Mouse (Mus musculus) testis, adult 2 months (tissue): ENCODE measurements around the gene Casc3. TPM values are rescaled to one million over a fixed set of nuclear protein-coding genes. Genes with fewer than 3 reads are reported as not detected.

ENCODE experiments used
- H3K27ac ChIP-seq: fragments of 200-500 bp; 2 replicates; pipeline ENCODE4 v1.5.1; 2012; ENCODE audit warnings: low read depth, low read length; ENCODE audit not compliant: control insufficient read depth, insufficient read depth
- H3K27me3 ChIP-seq: fragments of 200-500 bp; 2 replicates; pipeline ENCODE4 v1.6.1; 2012; ENCODE audit warnings: mild to moderate bottlenecking, low read length, moderate library complexity; ENCODE audit not compliant: control insufficient read depth, insufficient read depth
- H3K36me3 ChIP-seq: fragments of 200-500 bp; 2 replicates; pipeline ENCODE4 v1.6.1; 2012; ENCODE audit warnings: mild to moderate bottlenecking, low read length; ENCODE audit not compliant: control insufficient read depth, insufficient read depth
- H3K4me1 ChIP-seq: fragments of 200-500 bp; 2 replicates; pipeline ENCODE4 v1.6.1; 2012; ENCODE audit warnings: low read length; ENCODE audit not compliant: control insufficient read depth, insufficient read depth
- H3K4me3 ChIP-seq: fragments of 200-500 bp; 2 replicates; pipeline ENCODE4 v1.5.1; 2012; ENCODE audit warnings: low read depth, mild to moderate bottlenecking, low read length, moderate library complexity, mixed read lengths; ENCODE audit not compliant: control insufficient read depth
- CTCF ChIP-seq: fragments of 200-500 bp; IDR thresholded peaks from 2 replicates; pipeline ENCODE4 v1.5.1; 2012; ENCODE audit warnings: low read depth, mild to moderate bottlenecking, inconsistent platforms, low read length, moderate library complexity; ENCODE audit not compliant: control insufficient read depth, insufficient read depth, insufficient replicate concordance
- POLR2A ChIP-seq: fragments of 200-500 bp; IDR thresholded peaks from 2 replicates; pipeline ENCODE4 v1.6.1; 2012; ENCODE audit warnings: low read depth, mild to moderate bottlenecking, inconsistent platforms, low read length, moderate library complexity; ENCODE audit not compliant: control insufficient read depth
- polyA plus RNA-seq: library from polyadenylated mRNA; depleted of rRNA; stranded (reverse); fragments of >200 nt; gene quantifications from 2 replicates; pipeline ENCODE4 v1.2.3, GENCODE M21; 2012; rRNA removed

Casc3 gene
- polyA plus RNA-seq, result 22.0 and 24.9 TPM in 2 replicates

DNA sequence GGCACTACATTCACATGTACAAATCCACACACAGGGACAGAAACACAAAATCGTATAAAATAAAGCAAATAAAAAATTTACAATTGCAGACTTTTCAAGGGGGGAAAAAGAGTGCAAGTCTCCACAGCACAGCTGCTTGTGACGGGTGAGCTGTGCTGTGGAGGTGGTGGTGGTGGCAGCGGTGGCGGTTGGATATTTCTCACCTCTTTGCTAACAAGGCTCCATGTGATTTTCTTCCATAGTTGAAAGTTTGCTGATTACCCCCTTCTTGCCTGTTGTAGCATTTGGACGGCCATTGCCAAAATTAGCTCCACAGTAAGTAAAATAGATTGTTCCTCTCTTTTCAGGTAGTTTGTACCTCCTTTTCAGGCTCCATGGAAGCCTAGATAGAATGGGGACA, at the start of gene Casc3:
Casc3 (plus strand) TSS at position 301 of the 400 bp plus-strand sequence.
- TF ChIP-seq CTCF (no peak), POLR2A (no peak)
- Histone ChIP-seq H3K36me3 (peaks cover 3% of the 10 kb centered on the region; the same call in 1 of the 2 replicates), H3K27ac (no peak within 1 kb of the TSS), H3K27me3 (no peaks in the 10 kb centered on the region), H3K4me3 (no peak within 1 kb of the TSS), H3K4me1 (no peaks in the 10 kb centered on the region)

DNA sequence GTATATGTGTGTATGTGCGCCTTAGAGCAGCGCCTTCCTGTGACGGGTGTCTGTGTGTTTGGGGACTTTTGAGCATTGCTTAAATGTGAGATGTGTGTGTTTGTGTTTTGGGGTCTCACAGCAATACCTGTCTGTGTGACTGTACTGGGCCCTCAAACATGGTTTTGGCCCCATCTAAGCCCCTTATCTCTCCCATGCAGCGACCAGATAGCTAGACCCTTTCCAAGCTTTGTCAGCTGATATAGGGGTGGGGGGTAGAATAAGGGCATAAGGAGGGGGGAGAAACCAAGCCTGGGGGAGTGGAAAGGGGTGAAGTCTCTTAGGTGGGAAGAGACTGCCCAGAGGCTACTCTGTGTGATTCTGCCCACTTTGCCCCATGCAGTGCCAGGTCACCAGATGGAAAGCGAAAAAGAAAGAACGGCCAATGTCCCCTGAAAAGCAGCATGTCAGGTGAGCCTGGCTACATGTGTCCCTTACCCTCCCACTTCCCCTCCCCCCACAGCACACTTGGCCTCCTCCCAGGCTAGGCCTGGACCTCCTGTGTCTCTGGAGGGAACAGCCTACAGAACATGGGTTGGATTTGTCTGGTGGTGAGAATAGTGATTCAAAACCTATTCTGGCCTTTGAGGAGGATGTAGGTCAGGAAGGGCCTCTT, 48.9 kb upstream of the Casc3 start:
- Histone ChIP-seq H3K36me3 (no peaks in the 10 kb centered on the region), H3K27ac (no peak overlapping the region), H3K4me1 (peaks cover 2% of the 10 kb centered on the region; the same call in 1 of the 2 replicates), H3K27me3 (no peaks in the 10 kb centered on the region), H3K4me3 (no peak overlapping the region)
- no peak for TF ChIP-seq POLR2A
- TF ChIP-seq CTCF, result no peak

GRCm38 (mm10) chr11:98756711-98757110, 48.0 kb upstream of the Casc3 start:
- Histone ChIP-seq H3K4me3 (no peak overlapping the region), H3K27me3 (no peaks in the 10 kb centered on the region), H3K4me1 (peaks cover under 1% of the 10 kb centered on the region; the same call in 1 of the 2 replicates), H3K27ac (no peak overlapping the region), H3K36me3 (no peaks in the 10 kb centered on the region)
- TF ChIP-seq CTCF, result no peak
- TF ChIP-seq POLR2A, result no peak

DNA sequence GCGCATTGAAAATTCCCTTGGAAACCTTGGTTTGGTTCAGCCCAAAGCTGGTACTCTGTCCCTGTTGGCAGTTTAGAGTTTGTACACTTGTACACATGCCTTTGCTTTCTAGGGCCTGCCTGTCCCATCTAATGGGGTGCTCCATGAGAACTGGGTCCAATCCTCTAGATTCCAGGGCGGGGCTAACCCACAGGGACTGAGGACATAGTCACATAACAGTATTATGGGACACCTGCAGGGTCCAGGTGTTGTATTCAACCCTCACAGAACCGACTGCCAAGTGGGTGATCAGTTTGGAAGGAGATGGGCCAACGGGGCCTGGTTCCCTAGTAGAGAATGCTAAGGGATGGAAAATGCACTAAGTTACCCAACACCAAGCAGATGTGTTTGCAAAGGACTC, 42.8 kb upstream of the Casc3 start:
- Histone ChIP-seq H3K27ac (no peak overlapping the region), H3K4me3 (no peak overlapping the region), H3K36me3 (no peaks in the 10 kb centered on the region), H3K4me1 (no peaks in the 10 kb centered on the region; the same call in 1 of the 2 replicates), H3K27me3 (no peaks in the 10 kb centered on the region)
- TF ChIP-seq POLR2A (no peak), CTCF (no peak)

- Histone ChIP-seq H3K27me3 (no peaks in the 10 kb centered on the region), H3K27ac (no peak overlapping the region), H3K36me3 (no peaks in the 10 kb centered on the region), H3K4me1 (peaks cover 4% of the 10 kb centered on the region), H3K4me3 (no peak overlapping the region)
- TF ChIP-seq POLR2A, result no peak
- no peak; the same call in 1 of the 2 replicates for TF ChIP-seq CTCF
Measured at GRCm38 (mm10) chr11:98762756-98763501, 41.8 kb upstream of the Casc3 start.

DNA sequence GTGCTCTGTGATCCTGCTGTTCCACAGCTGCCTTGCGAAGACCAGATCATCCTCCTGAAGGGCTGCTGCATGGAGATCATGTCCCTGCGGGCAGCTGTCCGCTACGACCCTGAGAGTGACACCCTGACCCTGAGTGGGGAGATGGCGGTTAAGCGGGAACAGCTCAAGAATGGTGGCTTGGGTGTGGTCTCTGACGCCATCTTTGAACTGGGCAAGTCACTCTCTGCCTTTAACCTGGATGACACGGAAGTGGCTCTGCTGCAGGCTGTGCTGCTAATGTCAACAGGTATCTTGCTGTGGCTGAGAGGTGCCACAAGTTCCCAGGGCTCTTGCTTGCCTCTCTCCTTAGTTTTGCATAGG, 41.2 kb upstream of the Casc3 start:
- Histone ChIP-seq H3K4me3 (no peak overlapping the region), H3K27me3 (no peaks in the 10 kb centered on the region), H3K4me1 (peaks cover 9% of the 10 kb centered on the region), H3K36me3 (no peaks in the 10 kb centered on the region), H3K27ac (no peak overlapping the region)
- TF ChIP-seq POLR2A (no peak), CTCF (no peak)

GRCm38 (mm10) chr11:98764091-98764490, 40.6 kb upstream of the Casc3 start:
- no peaks in the 10 kb centered on the region for H3K36me3 ChIP-seq
- no peak overlapping the region for H3K4me3 ChIP-seq
- no peak for TF ChIP-seq CTCF
- TF ChIP-seq POLR2A, result no peak
- no peaks in the 10 kb centered on the region for H3K27me3 ChIP-seq
- H3K4me1 ChIP-seq, result peaks cover 13% of the 10 kb centered on the region
- no peak overlapping the region for H3K27ac ChIP-seq

DNA sequence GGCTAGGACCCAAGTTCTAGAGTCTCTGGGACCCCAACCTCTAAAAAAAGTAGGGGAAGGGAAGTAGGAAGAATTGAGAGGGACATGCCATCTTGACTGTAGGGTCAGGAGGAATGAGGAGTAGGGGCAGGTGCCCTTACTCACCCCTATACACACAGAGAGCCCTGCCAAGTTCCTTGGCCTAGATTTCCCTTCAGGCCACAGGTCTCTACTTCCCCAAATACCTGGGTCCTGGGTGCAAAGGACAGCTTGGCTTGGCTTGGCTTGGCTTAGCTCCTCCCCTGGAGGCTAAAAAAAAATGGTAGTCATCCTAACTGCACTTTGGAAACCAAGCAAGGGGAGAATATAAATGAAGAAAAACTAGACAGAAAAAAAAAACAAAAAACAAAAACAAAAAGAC, 40.0 kb upstream of the Casc3 start:
- peaks cover 13% of the 10 kb centered on the region for H3K4me1 ChIP-seq
- H3K4me3 ChIP-seq, result no peak overlapping the region
- H3K36me3 ChIP-seq, result no peaks in the 10 kb centered on the region
- no peaks in the 10 kb centered on the region for H3K27me3 ChIP-seq
- TF ChIP-seq CTCF (no peak), POLR2A (no peak)
- H3K27ac ChIP-seq, result no peak overlapping the region
